In the genomic region with DNA sequence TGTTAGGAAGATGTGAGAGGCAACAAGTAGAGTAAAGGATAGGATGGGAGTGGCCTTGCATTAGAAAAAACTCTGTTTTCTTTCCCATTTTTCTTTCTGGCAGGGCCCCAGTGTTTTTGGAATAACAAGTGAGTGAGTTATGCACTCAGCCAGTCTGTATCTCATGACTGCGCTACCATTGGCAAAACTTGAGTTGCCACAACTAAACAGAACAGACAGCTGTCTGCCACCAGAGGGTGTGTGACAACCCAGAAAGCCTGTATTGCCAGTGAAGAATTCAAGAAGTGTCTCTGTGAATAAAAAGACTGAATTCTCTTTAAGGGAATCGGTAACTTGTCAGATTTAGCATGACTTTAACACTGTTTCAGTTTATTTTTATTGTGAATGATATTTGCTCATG, we compare ENCODE assay signal across 12 mouse cellular contexts. TPM values are rescaled to one million over a fixed set of nuclear protein-coding genes. Genes with fewer than 3 reads are reported as not detected.
DNase-seq lines count a peak whose midpoint lies in the region; ATAC-seq and TF ChIP-seq lines count a peak whose summit lies in the region.
"Had no signal": no experiment of that assay in that cellular context is flagged by ENCODE, and none has a peak within 500 bp of the region (broad histone marks: within the 10 kb centered on the region; RNA-seq: fewer than 3 reads in every experiment).

No protein-coding gene starts in this region.

- TF ChIP-seq EP300 in stomach, postnatal 0 days (optimal IDR thresholded peaks at IDR 0.05): no peak

- WGBS in intestine, postnatal 0 days: 69% methylated on average over 2 of the region's 2 CpGs
- WGBS in intestine, embryonic 15.5 days: 82% methylated on average over 2 of the region's 2 CpGs
- 79% methylated on average over 2 of the region's 2 CpGs for WGBS in stomach, postnatal 0 days

- H3K27ac ChIP-seq in intestine, postnatal 0 days (ENCODE audit: low read depth, low read length): no peak overlapping the region
- no peak overlapping the region for H3K27ac ChIP-seq in intestine, embryonic 15.5 days
- no peak overlapping the region for H3K27ac ChIP-seq in stomach, postnatal 0 days (replicated peaks)
- H3K27ac ChIP-seq: embryonic facial prominence, embryonic 13.5 days had no signal

- no peak for ATAC-seq in intestine, postnatal 0 days
- no peak for ATAC-seq in intestine, embryonic 15.5 days
- no peak for ATAC-seq in stomach, postnatal 0 days (ENCODE audit: low FRiP score, low TSS enrichment)

- no peak overlapping the region for H3K4me2 ChIP-seq in intestine, postnatal 0 days (replicated peaks; ENCODE audit: low read depth)
- H3K4me2 ChIP-seq in intestine, embryonic 15.5 days (replicated peaks): no peak overlapping the region
- no peak overlapping the region for H3K4me2 ChIP-seq in stomach, postnatal 0 days (replicated peaks; ENCODE audit: low read depth)
- H3K4me2 ChIP-seq: embryonic facial prominence, embryonic 13.5 days had no signal

- no peaks in the 10 kb centered on the region for H3K27me3 ChIP-seq in intestine, postnatal 0 days (replicated peaks; ENCODE audit: control insufficient read depth, insufficient read depth, low read length)
- no peaks in the 10 kb centered on the region for H3K27me3 ChIP-seq in intestine, embryonic 15.5 days (replicated peaks)
- H3K27me3 ChIP-seq in stomach, postnatal 0 days (ENCODE audit: control insufficient read depth, insufficient read depth, low read length): no peaks in the 10 kb centered on the region
- H3K27me3 ChIP-seq: embryonic facial prominence, embryonic 13.5 days had no signal

- H3K9ac ChIP-seq in intestine, postnatal 0 days (ENCODE audit: low read depth, low read length): no peak overlapping the region
- no peak overlapping the region for H3K9ac ChIP-seq in intestine, embryonic 15.5 days
- no peak overlapping the region for H3K9ac ChIP-seq in stomach, postnatal 0 days (ENCODE audit: low read length)
- H3K9ac ChIP-seq: embryonic facial prominence, embryonic 13.5 days had no signal

- H3K9me3 ChIP-seq in intestine, postnatal 0 days (ENCODE audit: control insufficient read depth): no peaks in the 10 kb centered on the region
- H3K9me3 ChIP-seq in intestine, embryonic 15.5 days: no peaks in the 10 kb centered on the region
- no peaks in the 10 kb centered on the region for H3K9me3 ChIP-seq in stomach, postnatal 0 days (ENCODE audit: control insufficient read depth, low read length)
- H3K9me3 ChIP-seq: embryonic facial prominence, embryonic 13.5 days had no signal

- no peak overlapping the region for H3K4me3 ChIP-seq in intestine, postnatal 0 days (ENCODE audit: low read depth, low read length)
- H3K4me3 ChIP-seq in intestine, embryonic 15.5 days (replicated peaks): no peak overlapping the region
- H3K4me3 ChIP-seq in stomach, postnatal 0 days (ENCODE audit: low read depth, low read length): no peak overlapping the region
- H3K4me3 ChIP-seq: embryonic facial prominence, embryonic 13.5 days had no signal

- peak; percentile 73 for TF ChIP-seq CTCF in intestine, postnatal 0 days (IDR thresholded peaks at IDR 0.05; ENCODE audit: low read depth)
- TF ChIP-seq CTCF in stomach, postnatal 0 days (IDR thresholded peaks at IDR 0.05; ENCODE audit: low read depth): peak; percentile 70

- peak; percentile 34 for DNase-seq in thymus, postnatal 0 days (ENCODE audit: low spot score)
- no peak for DNase-seq in thymus, adult 18-20 months
- DNase-seq in cerebellum, postnatal 10 days: peak; percentile 61 to 63
- DNase-seq in stomach, postnatal 0 days (ENCODE audit: low spot score): no peak
- no peak for DNase-seq in urinary bladder, postnatal 14 days (ENCODE audit: low spot score)
- DNase-seq in spleen, postnatal 36 days (ENCODE audit: low spot score in 2 of 2): no peak

- H3K4me1 ChIP-seq in intestine, postnatal 0 days (replicated peaks; ENCODE audit: control insufficient read depth, insufficient read depth, low read length): no peaks in the 10 kb centered on the region
- no peaks in the 10 kb centered on the region for H3K4me1 ChIP-seq in intestine, embryonic 15.5 days (replicated peaks)
- H3K4me1 ChIP-seq in stomach, postnatal 0 days (replicated peaks; ENCODE audit: control insufficient read depth, insufficient read depth): no peaks in the 10 kb centered on the region
- H3K4me1 ChIP-seq: embryonic facial prominence, embryonic 13.5 days had no signal

- H3K36me3 ChIP-seq in intestine, postnatal 0 days (ENCODE audit: control insufficient read depth, insufficient read depth): no peaks in the 10 kb centered on the region
- no peaks in the 10 kb centered on the region for H3K36me3 ChIP-seq in intestine, embryonic 15.5 days
- no peaks in the 10 kb centered on the region for H3K36me3 ChIP-seq in stomach, postnatal 0 days (ENCODE audit: control insufficient read depth, insufficient read depth, low read length)
- H3K36me3 ChIP-seq: embryonic facial prominence, embryonic 13.5 days had no signal

RNA-seq across cellular contexts. Expression of a gene that starts 7.0 kb away (rescaled TPM):
- 8.2 and 10.5 TPM in 2 replicates for polyA plus RNA-seq in intestine, postnatal 0 days (2015; fragmentation: Nextera tagmentation; extraction: Ambion mirVana)
- polyA plus RNA-seq in intestine, embryonic 15.5 days (2015; fragmentation: Nextera tagmentation; extraction: Ambion mirVana): 17.8 and 22.6 TPM in 2 replicates
- polyA plus RNA-seq in thymus, postnatal 0 days (2015; fragmentation: Nextera tagmentation; extraction: Ambion mirVana): 14.2 and 14.4 TPM in 2 replicates
- polyA plus RNA-seq in stomach, postnatal 0 days (2015; fragmentation: Nextera tagmentation; extraction: Ambion mirVana): 10.5 and 11.0 TPM in 2 replicates

RNA-seq across cellular contexts. Expression of a gene that starts 18.2 kb away (rescaled TPM):
- 5.5 and 6.2 TPM in 2 replicates for polyA plus RNA-seq in intestine, postnatal 0 days (2015; fragmentation: Nextera tagmentation; extraction: Ambion mirVana)
- 6.1 and 7.6 TPM in 2 replicates for polyA plus RNA-seq in intestine, embryonic 15.5 days (2015; fragmentation: Nextera tagmentation; extraction: Ambion mirVana)
- polyA plus RNA-seq in thymus, postnatal 0 days (2015; fragmentation: Nextera tagmentation; extraction: Ambion mirVana): 4.4 and 5.2 TPM in 2 replicates
- polyA plus RNA-seq in stomach, postnatal 0 days (2015; fragmentation: Nextera tagmentation; extraction: Ambion mirVana): 9.6 and 11.0 TPM in 2 replicates

RNA-seq across cellular contexts. Expression of a gene that starts 22.8 kb away (rescaled TPM):
- 31.3 and 37.0 TPM in 2 replicates for polyA plus RNA-seq in intestine, postnatal 0 days (2015; fragmentation: Nextera tagmentation; extraction: Ambion mirVana)
- polyA plus RNA-seq in intestine, embryonic 15.5 days (2015; fragmentation: Nextera tagmentation; extraction: Ambion mirVana): 36.8 and 38.0 TPM in 2 replicates
- polyA plus RNA-seq in thymus, postnatal 0 days (2015; fragmentation: Nextera tagmentation; extraction: Ambion mirVana): 7.5 and 8.3 TPM in 2 replicates
- polyA plus RNA-seq in stomach, postnatal 0 days (2015; fragmentation: Nextera tagmentation; extraction: Ambion mirVana): 87.9 and 89.3 TPM in 2 replicates

RNA-seq across cellular contexts. Expression of a gene that starts 28.6 kb away (rescaled TPM):
- polyA plus RNA-seq in intestine, postnatal 0 days (2015; fragmentation: Nextera tagmentation; extraction: Ambion mirVana): 167 and 171 TPM in 2 replicates
- polyA plus RNA-seq in intestine, embryonic 15.5 days (2015; fragmentation: Nextera tagmentation; extraction: Ambion mirVana): 150 and 153 TPM in 2 replicates
- 194 and 202 TPM in 2 replicates for polyA plus RNA-seq in thymus, postnatal 0 days (2015; fragmentation: Nextera tagmentation; extraction: Ambion mirVana)
- 152 and 153 TPM in 2 replicates for polyA plus RNA-seq in stomach, postnatal 0 days (2015; fragmentation: Nextera tagmentation; extraction: Ambion mirVana)

RNA-seq across cellular contexts. Expression of a gene that starts 30.8 kb away (rescaled TPM):
- not detected in 2 replicates for polyA plus RNA-seq in intestine, postnatal 0 days (2015; fragmentation: Nextera tagmentation; extraction: Ambion mirVana)
- polyA plus RNA-seq in intestine, embryonic 15.5 days (2015; fragmentation: Nextera tagmentation; extraction: Ambion mirVana): not detected in 2 replicates
- not detected in 2 replicates for polyA plus RNA-seq in thymus, postnatal 0 days (2015; fragmentation: Nextera tagmentation; extraction: Ambion mirVana)
- not detected in 2 replicates for polyA plus RNA-seq in stomach, postnatal 0 days (2015; fragmentation: Nextera tagmentation; extraction: Ambion mirVana)
- polyA plus RNA-seq: embryonic facial prominence, embryonic 13.5 days; lung, embryonic 16.5 days; neural tube, embryonic 14.5 days; stomach, embryonic 16.5 days had no signal

Comparison
In these comparisons a context has a peak if more than half of its experiments do, and no peak if none do; other contexts are left out.
1. DNase-seq: peak in thymus, postnatal 0 days (single experiment) and cerebellum, postnatal 10 days (2 of 2); none in thymus, adult 18-20 months (0 of 2), stomach, postnatal 0 days (single experiment), urinary bladder, postnatal 14 days (single experiment) and spleen, postnatal 36 days (0 of 2).